Mouse (Mus musculus) erythroblast, embryonic 14.5 days (primary cell): Measurements from ENCODE around the gene Cntnap1.

Source experiments
- GATA1 ChIP-seq: IDR thresholded peaks from 2 replicates; pipeline ENCODE4 v1.6.1; 2012; ENCODE audit warnings: low read length, inconsistent platforms, mixed read lengths
- TAL1 ChIP-seq: IDR thresholded peaks from 3 replicates; pipeline ENCODE4 v1.6.1; 2012; ENCODE audit warnings: low read length, inconsistent platforms, mixed read lengths

GRCm38 (mm10) chr11:101181961-101182360, 11.6 kb downstream of the Cntnap1 start:
- no peak for TF ChIP-seq GATA1
- no peak for TF ChIP-seq TAL1
